Mouse (Mus musculus) left cerebral cortex, postnatal 4 days (tissue): Measurements from ENCODE around the gene Wasl. TPM values are rescaled to one million over a fixed set of nuclear protein-coding genes. Genes with fewer than 3 reads are reported as not detected.

Experiments
- DNase-seq: peaks from one replicate; pipeline ENCODE4 v3.0.0-alpha.2; 2022
- intact Hi-C: fragments of 180-260 bp; cut with DNase I; formaldehyde crosslinking; loops from one replicate; pipeline ENCODE4 v1.15.1; 2025
- total RNA-seq, 2 experiments: library from RNA; stranded (reverse); gene quantifications; 2 replicates each; pipeline ENCODE4 v1.2.3; 2021

Gene Wasl
- total RNA-seq, 2 experiments from 2014 or later = 44.0 to 44.3 TPM

GRCm38 (mm10) chr6:24607531-24607930 is 57.3 kb downstream of the Wasl start:
- intact Hi-C loops = no loop called here
- no peak for DNase-seq

- DNase-seq = no peak
- intact Hi-C loops = no loop called here
Measured at GRCm38 (mm10) chr6:24606512-24606911, 58.3 kb downstream of the Wasl start.

DNA sequence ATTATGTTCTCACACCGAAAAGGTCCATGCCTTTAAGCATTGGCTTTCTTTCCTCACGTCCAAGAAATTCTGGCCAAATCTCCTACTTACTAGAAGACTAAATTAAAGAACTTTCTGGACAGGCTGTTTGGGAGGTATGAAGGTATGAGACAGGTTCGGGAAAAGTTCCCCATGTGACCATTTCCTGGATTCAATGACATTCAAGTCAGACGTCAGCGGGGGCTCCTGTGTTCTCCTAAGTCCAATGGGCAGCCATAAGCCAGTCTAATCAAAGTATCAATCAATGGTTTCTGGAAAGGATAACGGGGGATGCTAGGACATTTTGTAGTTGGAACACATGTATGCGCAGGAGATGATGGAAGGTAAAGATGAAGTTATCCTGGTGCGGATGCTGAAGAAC is 59.2 kb downstream of the Wasl start:
- intact Hi-C loops = no loop called here
- no peak for DNase-seq

DNA sequence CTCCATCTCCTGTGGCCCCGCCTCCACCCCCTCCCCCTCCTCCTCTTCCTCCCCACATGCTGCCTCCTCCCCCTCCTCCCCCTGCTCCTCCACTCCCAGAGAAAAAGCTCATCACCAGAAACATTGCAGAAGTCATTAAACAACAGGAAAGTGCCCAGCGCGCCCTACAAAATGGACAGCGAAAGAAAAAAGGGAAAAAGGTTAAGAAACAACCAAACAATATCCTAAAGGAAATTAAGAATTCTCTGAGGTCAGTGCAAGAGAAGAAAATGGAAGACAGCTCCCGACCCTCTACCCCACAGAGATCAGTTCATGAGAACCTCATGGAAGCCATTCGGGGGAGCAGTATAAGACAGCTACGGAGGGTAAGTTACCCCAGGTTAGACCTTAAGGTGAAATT is 60.5 kb downstream of the Wasl start:
- no peak for DNase-seq
- intact Hi-C loops = no loop called here

DNA sequence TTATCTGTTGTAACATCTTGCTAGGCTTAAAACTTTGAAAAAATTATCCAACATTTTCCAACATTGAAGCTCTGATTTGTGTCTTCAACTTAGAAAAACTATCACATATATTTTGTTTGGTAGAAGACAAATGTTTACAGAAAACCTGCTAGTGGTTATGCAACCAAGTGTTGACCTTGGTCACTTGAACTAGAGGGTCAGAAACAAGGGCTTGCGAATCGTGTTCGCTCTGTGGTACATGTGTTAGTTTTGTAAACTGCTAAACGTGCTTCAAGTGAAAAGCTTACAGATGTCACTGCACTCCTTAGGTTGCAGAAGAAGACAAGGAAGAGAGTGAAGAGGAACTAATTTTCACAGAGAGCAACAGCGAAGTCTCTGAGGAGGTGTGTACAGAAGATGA is 61.8 kb downstream of the Wasl start:
- intact Hi-C loops = no loop called here
- DNase-seq = no peak

- intact Hi-C loops = no loop called here
- DNase-seq = no peak
Measured at GRCm38 (mm10) chr6:24602351-24602750, 62.5 kb downstream of the Wasl start.

- no peak for DNase-seq
- intact Hi-C loops = no loop called here
Measured at GRCm38 (mm10) chr6:24601668-24602067, 63.1 kb downstream of the Wasl start.

- intact Hi-C loops = no loop called here
- DNase-seq = no peak
Measured at GRCm38 (mm10) chr6:24600726-24601125, 64.1 kb downstream of the Wasl start.

GRCm38 (mm10) chr6:24600134-24600533 is 64.7 kb downstream of the Wasl start:
- intact Hi-C loops = no loop called here
- no peak for DNase-seq

- intact Hi-C loops = no loop called here
- DNase-seq = no peak
Measured at GRCm38 (mm10) chr6:24599639-24600038, 65.2 kb downstream of the Wasl start.

DNA sequence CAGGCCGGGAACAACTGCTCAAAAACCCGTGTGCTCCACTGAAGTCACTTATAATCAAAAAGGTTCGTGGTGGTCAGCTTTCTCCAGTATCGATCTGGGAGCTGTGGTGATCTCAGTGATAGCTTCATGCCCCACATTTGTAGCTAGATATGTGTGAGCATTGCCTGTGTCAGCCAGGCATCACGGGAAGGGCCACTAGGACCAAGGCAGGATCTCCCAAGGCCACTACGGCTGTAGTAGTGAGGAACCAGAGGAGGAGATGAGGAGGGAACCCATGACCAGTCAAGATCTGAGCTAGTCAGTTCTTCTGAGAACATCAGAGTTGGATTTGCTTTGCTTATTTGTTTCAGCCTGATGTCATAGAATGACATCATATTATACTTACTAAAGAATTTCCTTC is 65.6 kb downstream of the Wasl start:
- no peak for DNase-seq
- intact Hi-C loops = no loop called here

DNA sequence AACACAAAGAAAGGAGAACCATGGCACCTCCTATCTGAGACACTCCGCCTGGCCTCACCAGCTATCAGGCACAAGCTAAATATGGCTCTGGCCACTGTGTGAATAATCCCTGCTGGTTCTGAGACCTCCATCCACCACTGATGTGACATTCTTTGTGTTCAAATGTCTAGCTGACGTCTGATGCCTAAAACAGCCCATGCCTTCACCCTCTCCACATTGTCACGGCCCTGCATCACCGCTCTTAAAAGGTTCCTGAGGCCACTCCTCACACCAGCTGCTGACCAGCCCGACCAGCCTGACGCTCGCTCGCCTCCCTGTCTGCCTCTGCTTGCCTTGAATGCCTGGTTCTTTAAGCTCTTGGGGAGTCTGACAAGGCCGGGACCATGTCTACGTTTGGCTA is 67.3 kb downstream of the Wasl start, which contains the start of gene Lmod2:
Gene Lmod2, plus strand, starts transcription at position 263 of the 400 bp plus-strand sequence.
- DNase-seq = no peak
- intact Hi-C loops = no loop called here

- DNase-seq = no peak
- intact Hi-C loops = no loop called here
Measured at GRCm38 (mm10) chr6:24591525-24592218, 73.1 kb downstream of the Wasl start.

GRCm38 (mm10) chr6:24590282-24590681 is 74.5 kb downstream of the Wasl start:
- no peak for DNase-seq
- intact Hi-C loops = no loop called here

GRCm38 (mm10) chr6:24586885-24587284 is 77.9 kb downstream of the Wasl start:
- DNase-seq = peak; percentile 46
- intact Hi-C loops = no loop called here

DNA sequence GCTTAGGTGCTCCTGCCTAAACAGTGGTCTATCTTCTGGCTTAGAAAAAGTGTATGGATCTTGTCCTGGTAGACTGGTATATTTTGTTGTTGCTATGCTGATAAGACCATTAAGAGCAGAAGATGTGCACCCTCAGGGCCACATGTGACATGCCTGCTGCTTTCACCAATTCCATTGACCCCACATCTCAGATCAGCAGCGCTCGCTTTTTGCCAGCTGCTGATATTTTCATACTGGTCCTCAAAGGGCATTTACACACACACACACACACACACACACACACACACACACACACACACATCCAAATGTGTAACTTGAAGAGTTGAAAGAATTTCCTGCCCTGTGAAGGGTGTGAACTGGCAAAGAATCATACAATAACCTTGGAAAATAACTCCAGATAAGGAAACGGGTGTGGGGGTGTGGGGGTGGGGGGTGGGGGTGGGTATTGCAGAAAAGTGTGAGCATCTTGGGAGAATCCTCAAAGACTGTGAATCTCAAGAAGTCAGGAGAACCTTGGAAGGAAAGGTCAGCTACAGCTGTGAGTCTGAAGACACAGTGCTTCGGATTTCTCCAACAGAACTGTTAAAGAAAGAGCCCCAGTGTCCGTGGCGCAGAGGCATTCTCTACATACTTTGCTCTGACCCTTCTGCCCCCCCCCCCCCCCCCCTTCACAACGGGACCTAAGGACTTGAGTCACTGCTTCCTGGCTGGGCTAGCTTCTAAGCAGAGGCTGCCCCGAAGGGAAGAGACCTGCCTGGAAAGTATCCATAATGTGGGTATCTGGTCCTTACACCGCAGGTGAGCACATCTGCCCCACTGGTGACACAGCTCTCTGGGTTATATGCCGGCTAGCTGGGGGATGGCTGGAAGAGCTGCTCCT is 79.1 kb downstream of the Wasl start:
- intact Hi-C loops = no loop called here
- DNase-seq = no peak

DNA sequence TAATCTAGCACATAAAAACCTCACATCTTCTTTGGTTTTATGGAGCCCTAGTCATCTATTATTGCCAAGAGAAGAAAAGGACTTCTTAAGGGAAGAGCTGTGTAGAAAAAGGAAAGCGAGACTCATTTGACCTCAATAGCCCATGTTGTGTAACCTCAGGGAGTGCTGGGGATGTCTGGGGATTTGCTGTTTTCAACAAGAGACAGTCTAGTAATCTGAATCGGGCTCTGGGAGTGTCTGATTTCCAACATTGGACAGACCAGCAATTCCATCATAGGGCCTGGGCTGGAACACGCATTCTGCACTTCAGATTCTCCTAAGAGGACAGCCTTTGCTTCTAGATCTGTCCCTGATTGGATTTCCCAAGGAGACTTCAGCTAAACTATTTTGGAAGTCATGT is 81.4 kb downstream of the Wasl start:
- DNase-seq = no peak
- intact Hi-C loops = no loop called here

DNA sequence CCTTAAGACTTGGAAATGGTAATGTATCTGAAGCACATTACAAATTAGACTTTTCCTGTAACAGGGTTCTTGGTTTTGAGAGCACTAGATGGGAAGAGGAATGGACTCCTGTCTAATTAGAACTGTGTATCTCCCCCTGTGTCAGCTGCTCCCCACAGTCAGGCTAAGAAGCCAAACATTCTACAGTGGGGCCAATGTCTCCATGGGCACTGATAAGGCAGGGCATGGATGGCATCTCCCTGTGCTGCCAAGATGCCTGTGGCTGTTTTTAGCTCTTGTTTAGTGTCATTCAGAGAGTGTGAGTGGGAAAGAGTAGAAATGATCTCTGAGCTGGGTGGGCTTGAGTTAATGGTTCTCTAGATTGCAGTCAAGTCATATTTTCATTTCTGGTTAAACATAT is 91.5 kb downstream of the Wasl start:
- intact Hi-C loops = no loop called here
- no peak for DNase-seq

GRCm38 (mm10) chr6:24572431-24572830 is 92.4 kb downstream of the Wasl start:
- DNase-seq = no peak
- intact Hi-C loops = no loop called here

DNA sequence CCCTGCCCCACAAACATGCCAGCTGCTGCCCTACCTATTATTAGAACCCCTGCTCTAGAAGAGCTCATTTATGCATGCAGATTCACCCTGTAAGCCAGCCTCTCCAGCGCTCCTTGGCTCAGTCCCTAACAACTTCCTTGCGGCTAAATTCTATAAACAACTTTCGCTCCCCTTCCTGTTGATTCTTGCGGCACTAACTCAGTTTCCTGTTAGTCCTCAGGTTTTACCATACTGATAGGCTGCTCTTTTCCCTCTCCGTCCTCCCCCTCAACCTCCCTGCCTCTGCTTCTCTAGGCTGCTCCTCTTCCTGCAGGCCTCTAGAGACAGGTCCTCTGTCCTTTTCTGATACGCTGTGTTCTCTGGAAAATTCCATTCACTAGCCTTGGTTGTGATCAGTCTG is 93.7 kb downstream of the Wasl start:
- DNase-seq = no peak
- intact Hi-C loops = no loop called here

- DNase-seq = no peak
- intact Hi-C loops = no loop called here
Measured at GRCm38 (mm10) chr6:24570278-24570677, 94.5 kb downstream of the Wasl start.

GRCm38 (mm10) chr6:24569711-24570110 is 95.1 kb downstream of the Wasl start:
- intact Hi-C loops = no loop called here
- no peak for DNase-seq
